Mouse (Mus musculus): ENCODE data around the gene Itgal. TPM values are rescaled to one million over a fixed set of nuclear protein-coding genes. Genes with fewer than 3 reads are reported as not detected.

The Itgal gene
- polyA plus RNA-seq, 1 experiment from 2014 or later, result 6.7 TPM

GRCm38 (mm10) chr7:127287940-127288339 lies 8.1 kb upstream of the Itgal start:
- ATAC-seq (ENCODE audit: low read depth), result no peak
- no peak overlapping the region for H3K27ac ChIP-seq (ENCODE audit: low read length)
- no peak overlapping the region for H3K4me2 ChIP-seq (ENCODE audit: low read depth, low read length)
- H3K4me1 ChIP-seq (ENCODE audit: control insufficient read depth, low read depth, low read length), result peaks cover 5% of the 10 kb centered on the region
- WGBS (ENCODE audit: insufficient replicate concordance), result 50% methylated on average over 1 of the region's 1 CpGs
- no peaks in the 10 kb centered on the region for H3K36me3 ChIP-seq (ENCODE audit: control insufficient read depth, insufficient read depth)
- no peak overlapping the region for H3K4me3 ChIP-seq (ENCODE audit: low read depth, low read length)
- H3K9ac ChIP-seq (ENCODE audit: low read depth, low read length), result no peak overlapping the region
- H3K27me3 ChIP-seq (ENCODE audit: control insufficient read depth, insufficient read depth, low read depth, low read length), result no peaks in the 10 kb centered on the region
- H3K9me3 ChIP-seq (replicated peaks; ENCODE audit: control insufficient read depth, low read length), result no peaks in the 10 kb centered on the region

GRCm38 (mm10) chr7:127289306-127289705 lies 6.8 kb upstream of the Itgal start:
- Histone ChIP-seq H3K27ac (ENCODE audit: low read length) (no peak overlapping the region), H3K27me3 (ENCODE audit: control insufficient read depth, insufficient read depth, low read depth, low read length) (no peaks in the 10 kb centered on the region), H3K9ac (ENCODE audit: low read depth, low read length) (no peak overlapping the region), H3K36me3 (ENCODE audit: control insufficient read depth, insufficient read depth) (no peaks in the 10 kb centered on the region), H3K9me3 (replicated peaks; ENCODE audit: control insufficient read depth, low read length) (no peaks in the 10 kb centered on the region), H3K4me2 (ENCODE audit: low read depth, low read length) (no peak overlapping the region), H3K4me3 (ENCODE audit: low read depth, low read length) (no peak overlapping the region), H3K4me1 (ENCODE audit: control insufficient read depth, low read depth, low read length) (peaks cover 5% of the 10 kb centered on the region)
- WGBS (ENCODE audit: insufficient replicate concordance), result 33% methylated on average over 2 of the region's 2 CpGs
- ATAC-seq (ENCODE audit: low read depth), result no peak

- H3K9me3 ChIP-seq (replicated peaks; ENCODE audit: control insufficient read depth, low read length), result no peaks in the 10 kb centered on the region
- no peak overlapping the region for H3K27ac ChIP-seq (ENCODE audit: low read length)
- H3K36me3 ChIP-seq (ENCODE audit: control insufficient read depth, insufficient read depth), result no peaks in the 10 kb centered on the region
- H3K27me3 ChIP-seq (ENCODE audit: control insufficient read depth, insufficient read depth, low read depth, low read length), result no peaks in the 10 kb centered on the region
- H3K4me3 ChIP-seq (ENCODE audit: low read depth, low read length), result no peak overlapping the region
- H3K4me2 ChIP-seq (ENCODE audit: low read depth, low read length), result no peak overlapping the region
- WGBS (ENCODE audit: insufficient replicate concordance), result 25% methylated on average over 8 of the region's 8 CpGs
- ATAC-seq (ENCODE audit: low read depth), result no peak
- H3K9ac ChIP-seq (ENCODE audit: low read depth, low read length), result no peak overlapping the region
- H3K4me1 ChIP-seq (ENCODE audit: control insufficient read depth, low read depth, low read length), result peaks cover 4% of the 10 kb centered on the region
These were observed 5.9 kb upstream of the Itgal start for GRCm38 (mm10) chr7:127290142-127290541.

GRCm38 (mm10) chr7:127296786-127297555 lies 911 bp downstream of the Itgal start:
- H3K4me2 ChIP-seq (ENCODE audit: low read depth, low read length), result peak overlapping the region; percentile 39; the same call in 1 of the 2 replicates
- H3K4me1 ChIP-seq (ENCODE audit: control insufficient read depth, low read depth, low read length), result no peaks in the 10 kb centered on the region; the same call in none of the 2 replicates
- whole genome bisulfite sequencing (ENCODE audit: insufficient replicate concordance), result 50% methylated on average over 5 of the region's 5 CpGs
- ATAC-seq (ENCODE audit: low read depth), result peak; percentile 27; the same call in 1 of the 2 replicates
- H3K9ac ChIP-seq (ENCODE audit: low read depth, low read length), result no peak overlapping the region
- H3K4me3 ChIP-seq (ENCODE audit: low read depth, low read length), result peak overlapping the region; percentile 45
- no peaks in the 10 kb centered on the region for H3K9me3 ChIP-seq (replicated peaks; ENCODE audit: control insufficient read depth, low read length)
- no peaks in the 10 kb centered on the region for H3K27me3 ChIP-seq (ENCODE audit: control insufficient read depth, insufficient read depth, low read depth, low read length)
- no peak overlapping the region; the same call in 1 of the 2 replicates for H3K27ac ChIP-seq (ENCODE audit: low read length)
- H3K36me3 ChIP-seq (ENCODE audit: control insufficient read depth, insufficient read depth), result no peaks in the 10 kb centered on the region

- H3K4me3 ChIP-seq (ENCODE audit: low read depth, low read length), result no peak overlapping the region
- H3K4me2 ChIP-seq (ENCODE audit: low read depth, low read length), result no peak overlapping the region
- WGBS (ENCODE audit: insufficient replicate concordance), result 61% methylated on average over 5 of the region's 5 CpGs
- H3K9me3 ChIP-seq (replicated peaks; ENCODE audit: control insufficient read depth, low read length), result no peaks in the 10 kb centered on the region
- H3K27ac ChIP-seq (ENCODE audit: low read length), result no peak overlapping the region
- H3K36me3 ChIP-seq (ENCODE audit: control insufficient read depth, insufficient read depth), result no peaks in the 10 kb centered on the region
- ATAC-seq (ENCODE audit: low read depth), result no peak
- no peaks in the 10 kb centered on the region; the same call in none of the 2 replicates for H3K4me1 ChIP-seq (ENCODE audit: control insufficient read depth, low read depth, low read length)
- no peaks in the 10 kb centered on the region for H3K27me3 ChIP-seq (ENCODE audit: control insufficient read depth, insufficient read depth, low read depth, low read length)
- H3K9ac ChIP-seq (ENCODE audit: low read depth, low read length), result no peak overlapping the region
These were observed 1.6 kb downstream of the Itgal start for GRCm38 (mm10) chr7:127297586-127298193.

- Histone ChIP-seq H3K36me3 (ENCODE audit: control insufficient read depth, insufficient read depth) (no peaks in the 10 kb centered on the region), H3K27me3 (ENCODE audit: control insufficient read depth, insufficient read depth, low read depth, low read length) (no peaks in the 10 kb centered on the region), H3K4me3 (ENCODE audit: low read depth, low read length) (no peak overlapping the region), H3K9me3 (replicated peaks; ENCODE audit: control insufficient read depth, low read length) (no peaks in the 10 kb centered on the region), H3K4me1 (ENCODE audit: control insufficient read depth, low read depth, low read length) (peaks cover 3% of the 10 kb centered on the region; the same call in 1 of the 2 replicates), H3K9ac (ENCODE audit: low read depth, low read length) (no peak overlapping the region), H3K27ac (ENCODE audit: low read length) (0 out of 2 replicates have a peak overlapping the region, but pooled peaks have one; percentile 21), H3K4me2 (ENCODE audit: low read depth, low read length) (no peak overlapping the region)
- WGBS (ENCODE audit: insufficient replicate concordance), result 60% methylated on average over 2 of the region's 2 CpGs
- peak; percentile 80 for ATAC-seq (ENCODE audit: low read depth)
These were observed 12.4 kb downstream of the Itgal start for GRCm38 (mm10) chr7:127308431-127308830.

- H3K27ac ChIP-seq (ENCODE audit: low read length), result no peak overlapping the region
These were observed 12.8 kb downstream of the Itgal start for GRCm38 (mm10) chr7:127308887-127309286.

GRCm38 (mm10) chr7:127309951-127310350 lies 13.9 kb downstream of the Itgal start:
- Histone ChIP-seq H3K36me3 (ENCODE audit: control insufficient read depth, insufficient read depth) (no peaks in the 10 kb centered on the region), H3K4me3 (ENCODE audit: low read depth, low read length) (no peak overlapping the region), H3K27ac (ENCODE audit: low read length) (no peak overlapping the region), H3K9ac (ENCODE audit: low read depth, low read length) (no peak overlapping the region), H3K4me2 (ENCODE audit: low read depth, low read length) (no peak overlapping the region), H3K4me1 (ENCODE audit: control insufficient read depth, low read depth, low read length) (peaks cover 3% of the 10 kb centered on the region; the same call in 1 of the 2 replicates), H3K9me3 (replicated peaks; ENCODE audit: control insufficient read depth, low read length) (no peaks in the 10 kb centered on the region), H3K27me3 (ENCODE audit: control insufficient read depth, insufficient read depth, low read depth, low read length) (no peaks in the 10 kb centered on the region)
- no peak for ATAC-seq (ENCODE audit: low read depth)
- WGBS (ENCODE audit: insufficient replicate concordance), result 75% methylated on average over 12 of the region's 12 CpGs

More at GRCm38 (mm10) chr7:127308887-127309286, 12.8 kb downstream of the Itgal start:
- Histone ChIP-seq H3K4me1 (ENCODE audit: control insufficient read depth, low read depth, low read length) (peaks cover 3% of the 10 kb centered on the region; the same call in 1 of the 2 replicates), H3K27me3 (ENCODE audit: control insufficient read depth, insufficient read depth, low read depth, low read length) (no peaks in the 10 kb centered on the region), H3K36me3 (ENCODE audit: control insufficient read depth, insufficient read depth) (no peaks in the 10 kb centered on the region), H3K9me3 (replicated peaks; ENCODE audit: control insufficient read depth, low read length) (no peaks in the 10 kb centered on the region), H3K4me2 (ENCODE audit: low read depth, low read length) (no peak overlapping the region), H3K9ac (ENCODE audit: low read depth, low read length) (no peak overlapping the region), H3K4me3 (ENCODE audit: low read depth, low read length) (no peak overlapping the region)
- 70% methylated on average over 4 of the region's 4 CpGs for WGBS (ENCODE audit: insufficient replicate concordance)
- ATAC-seq (ENCODE audit: low read depth), result no peak

- H3K27me3 ChIP-seq (ENCODE audit: control insufficient read depth, insufficient read depth, low read depth, low read length), result no peaks in the 10 kb centered on the region
- 49% methylated on average over 8 of the region's 8 CpGs for WGBS (ENCODE audit: insufficient replicate concordance)
- H3K9me3 ChIP-seq (replicated peaks; ENCODE audit: control insufficient read depth, low read length), result no peaks in the 10 kb centered on the region
- no peak overlapping the region for H3K9ac ChIP-seq (ENCODE audit: low read depth, low read length)
- ATAC-seq (ENCODE audit: low read depth), result no peak
- H3K4me3 ChIP-seq (ENCODE audit: low read depth, low read length), result no peak overlapping the region
- no peak overlapping the region for H3K4me2 ChIP-seq (ENCODE audit: low read depth, low read length)
- H3K36me3 ChIP-seq (ENCODE audit: control insufficient read depth, insufficient read depth), result no peaks in the 10 kb centered on the region
- no peaks in the 10 kb centered on the region for H3K4me1 ChIP-seq (ENCODE audit: control insufficient read depth, low read depth, low read length)
- no peak overlapping the region for H3K27ac ChIP-seq (ENCODE audit: low read length)
These were observed 17.9 kb downstream of the Itgal start for GRCm38 (mm10) chr7:127313912-127314311.
